Mouse (Mus musculus) ovary, adult 18-20 months (tissue): ENCODE measurements around the gene Olfr73.
"Not testable (repeated sequence)": the region's sequence is repeated elsewhere in the genome, so short reads cannot be mapped to it uniquely, and the experiment has no call there.

Experiments
- DNase-seq: peaks from one replicate; pipeline ENCODE4 v3.0.0; 2022; ENCODE audit warnings: low spot score, mixed read lengths

Olfr73 gene

GRCm38 (mm10) chr2:88037599-88037998 is at the start of gene Olfr73:
Olfr73 (minus strand) TSS chr2:88037699.
- DNase-seq, result no peak

- DNase-seq, result no peak
These were observed 34.2 kb upstream of the Olfr73 start, which contains the start of gene Olfr1163 for GRCm38 (mm10) chr2:88071730-88072129. Olfr1163 (minus strand) TSS chr2:88071830.

- DNase-seq, result no peak
These were observed 26.1 kb upstream of the Olfr73 start for GRCm38 (mm10) chr2:88063587-88063986.

GRCm38 (mm10) chr2:88051029-88051428 is 13.5 kb upstream of the Olfr73 start, which contains the start of gene Olfr1162:
Olfr1162 (minus strand) TSS chr2:88051129.
- DNase-seq, result no peak

GRCm38 (mm10) chr2:88022474-88022873 is 15.0 kb downstream of the Olfr73 start, which contains the start of gene Olfr1161:
Olfr1161 (plus strand) TSS chr2:88022774.
- DNase-seq, result not testable (repeated sequence)

- DNase-seq, result no peak
These were observed 29.8 kb downstream of the Olfr73 start, which contains the start of gene Olfr1160 for GRCm38 (mm10) chr2:88007515-88008318. Olfr1160 (minus strand) TSS chr2:88008268.

- DNase-seq, result no peak
These were observed 47.7 kb downstream of the Olfr73 start, which contains the start of gene Olfr1158 for GRCm38 (mm10) chr2:87989813-87990212. Olfr1158 (plus strand) TSS chr2:87990113.
